Mouse (Mus musculus) limb, embryonic 13.5 days (tissue): Measurements from ENCODE around the gene Mms19. TPM values are rescaled to one million over a fixed set of nuclear protein-coding genes. Genes with fewer than 3 reads are reported as not detected.

Source experiments
- ATAC-seq: fragments of 200-750 bp; cut with Nextera tagmentation; 2 replicates; pipeline ENCODE4 v1.8.0; 2017; ENCODE audit warnings: low read depth, moderate number of reproducible peaks, moderate TSS enrichment; ENCODE audit not compliant: low FRiP score
- H3K27ac ChIP-seq: fragments of 300-500 bp; sonication (generic); 2 replicates; pipeline ENCODE4 v1.5.1; 2015; ENCODE audit warnings: inconsistent platforms, mild to moderate bottlenecking, moderate library complexity
- H3K27me3 ChIP-seq: fragments of 300-500 bp; sonication (generic); 2 replicates; pipeline ENCODE4 v1.6.1; 2015; ENCODE audit warnings: mild to moderate bottlenecking, inconsistent platforms
- H3K36me3 ChIP-seq: fragments of 300-500 bp; sonication (generic); 2 replicates; pipeline ENCODE4 v1.6.1; 2015; ENCODE audit warnings: inconsistent platforms, mild to moderate bottlenecking, moderate library complexity
- H3K4me1 ChIP-seq: fragments of 300-500 bp; sonication (generic); 2 replicates; pipeline ENCODE4 v1.6.1; 2015; ENCODE audit warnings: inconsistent platforms
- H3K4me2 ChIP-seq: fragments of 300-500 bp; sonication (generic); replicated peaks from 2 replicates; pipeline ENCODE4 v1.6.1; 2015; ENCODE audit warnings: inconsistent platforms, mild to moderate bottlenecking, moderate library complexity
- H3K4me3 ChIP-seq: fragments of 300-500 bp; sonication (generic); 2 replicates; pipeline ENCODE4 v1.5.1; 2015; ENCODE audit warnings: moderate library complexity, mild to moderate bottlenecking, inconsistent platforms
- H3K9ac ChIP-seq: fragments of 300-500 bp; sonication (generic); 2 replicates; pipeline ENCODE4 v1.6.1; 2015; ENCODE audit warnings: mild to moderate bottlenecking, inconsistent platforms
- H3K9me3 ChIP-seq: fragments of 300-500 bp; sonication (generic); 2 replicates; pipeline ENCODE4 v1.6.1; 2016; ENCODE audit warnings: inconsistent platforms
- WGBS: fragments of 180-500 bp; shearing (Covaris S2); methylation state at CpG from one replicate; pipeline ENCODE4 v1.1.7; 2015; 5-methylcytosine and 5-hydroxymethylcytosine counted together
- polyA plus RNA-seq: library from polyadenylated mRNA; unstranded; fragments of >200 nt; fragmentation: Nextera tagmentation; extraction: Ambion mirVana; gene quantifications from 2 replicates; pipeline ENCODE4 v1.2.1, GENCODE M21; 2015

Gene Mms19
- polyA plus RNA-seq, 1 experiment from 2014 or later: 43.9 TPM

GRCm38 (mm10) chr19:41902848-41903593, 77.9 kb downstream of the Mms19 start:
- Histone ChIP-seq H3K4me3 (no peak overlapping the region), H3K27ac (no peak overlapping the region), H3K9me3 (no peaks in the 10 kb centered on the region), H3K4me2 (no peak overlapping the region), H3K4me1 (no peaks in the 10 kb centered on the region), H3K36me3 (no peaks in the 10 kb centered on the region), H3K9ac (no peak overlapping the region), H3K27me3 (no peaks in the 10 kb centered on the region)
- no peak for ATAC-seq
- 84% methylated on average over 10 of the region's 10 CpGs for WGBS

GRCm38 (mm10) chr19:41901696-41902095, 79.3 kb downstream of the Mms19 start:
- H3K27ac ChIP-seq: no peak overlapping the region
- H3K4me2 ChIP-seq: no peak overlapping the region
- no peaks in the 10 kb centered on the region for H3K36me3 ChIP-seq
- H3K4me3 ChIP-seq: no peak overlapping the region
- no peak for ATAC-seq
- H3K9ac ChIP-seq: no peak overlapping the region
- no peaks in the 10 kb centered on the region for H3K9me3 ChIP-seq
- no peaks in the 10 kb centered on the region for H3K4me1 ChIP-seq
- 24% methylated on average over 2 of the region's 2 CpGs for WGBS
- H3K27me3 ChIP-seq: no peaks in the 10 kb centered on the region

GRCm38 (mm10) chr19:41900495-41901090, 80.4 kb downstream of the Mms19 start:
- Histone ChIP-seq H3K4me1 (peaks cover 5% of the 10 kb centered on the region; the same call in 1 of the 2 replicates), H3K9me3 (no peaks in the 10 kb centered on the region), H3K4me2 (no peak overlapping the region), H3K9ac (no peak overlapping the region), H3K36me3 (no peaks in the 10 kb centered on the region), H3K27ac (no peak overlapping the region), H3K4me3 (no peak overlapping the region), H3K27me3 (no peaks in the 10 kb centered on the region)
- no peak for ATAC-seq
- 86% methylated on average over 8 of the region's 8 CpGs for WGBS

GRCm38 (mm10) chr19:41898860-41899259, 82.1 kb downstream of the Mms19 start:
- H3K36me3 ChIP-seq: no peaks in the 10 kb centered on the region
- no peaks in the 10 kb centered on the region for H3K27me3 ChIP-seq
- peaks cover 16% of the 10 kb centered on the region for H3K4me1 ChIP-seq
- H3K9ac ChIP-seq: no peak overlapping the region
- no peak overlapping the region for H3K4me3 ChIP-seq
- no peak for ATAC-seq
- H3K4me2 ChIP-seq: no peak overlapping the region
- no peak overlapping the region for H3K27ac ChIP-seq
- 49% methylated on average over 4 of the region's 4 CpGs for WGBS
- no peaks in the 10 kb centered on the region for H3K9me3 ChIP-seq

GRCm38 (mm10) chr19:41896319-41896711, 84.6 kb downstream of the Mms19 start:
- H3K9ac ChIP-seq: peak overlapping the region; percentile 69
- 18% methylated on average over 18 of the region's 18 CpGs for WGBS
- 0 out of 2 replicates have a peak, but pooled peaks cover 3% of the 10 kb centered on the region for H3K36me3 ChIP-seq
- no peak overlapping the region for H3K27ac ChIP-seq
- peaks cover 16% of the 10 kb centered on the region for H3K4me1 ChIP-seq
- H3K4me3 ChIP-seq: peak overlapping the region; percentile 79
- H3K27me3 ChIP-seq: no peaks in the 10 kb centered on the region
- peak overlapping the region; percentile 95 for H3K4me2 ChIP-seq
- 0 out of 2 replicates have a peak, but pooled peaks have one; percentile 17 for ATAC-seq
- H3K9me3 ChIP-seq: no peaks in the 10 kb centered on the region

GRCm38 (mm10) chr19:41895460-41896318, 85.3 kb downstream of the Mms19 start, which contains the start of gene Rrp12:
Rrp12 (minus strand) TSS chr19:41896173.
- Histone ChIP-seq H3K27me3 (no peaks in the 10 kb centered on the region), H3K27ac (no peak within 1 kb of the TSS), H3K4me1 (peaks cover 16% of the 10 kb centered on the region), H3K4me3 (peak within 1 kb of the TSS; percentile 79), H3K4me2 (peak within 1 kb of the TSS; percentile 95), H3K36me3 (peaks cover 6% of the 10 kb centered on the region; the same call in 1 of the 2 replicates), H3K9me3 (no peaks in the 10 kb centered on the region), H3K9ac (peak within 1 kb of the TSS; percentile 69)
- ATAC-seq: peak; percentile 93; the same call in 1 of the 2 replicates
- 1% methylated on average over 46 of the region's 46 CpGs for WGBS

- H3K27ac ChIP-seq: no peak overlapping the region
- peaks cover 16% of the 10 kb centered on the region for H3K4me1 ChIP-seq
- no peaks in the 10 kb centered on the region for H3K9me3 ChIP-seq
- H3K4me2 ChIP-seq: peak overlapping the region; percentile 95
- ATAC-seq: no peak
- H3K36me3 ChIP-seq: peaks cover 13% of the 10 kb centered on the region
- 44% methylated on average over 7 of the region's 7 CpGs for WGBS
- H3K9ac ChIP-seq: peak overlapping the region; percentile 69
- H3K4me3 ChIP-seq: peak overlapping the region; percentile 79
- no peaks in the 10 kb centered on the region for H3K27me3 ChIP-seq
Measured at GRCm38 (mm10) chr19:41894959-41895358, 86.0 kb downstream of the Mms19 start.

Other genes starting within 250 kb of the Mms19 start
- 0.29 and 0.32 TPM in 2 replicates for gene Slit1, start 237.5 kb downstream of the Mms19 start, polyA plus RNA-seq
- gene Arhgap19, start 179.1 kb downstream of the Mms19 start, polyA plus RNA-seq: 21.6 and 23.1 TPM in 2 replicates
- 6.0 and 6.1 TPM in 2 replicates for gene Frat1, start 151.2 kb downstream of the Mms19 start, polyA plus RNA-seq
- gene Frat2, start 133.0 kb downstream of the Mms19 start, polyA plus RNA-seq: 2.8 and 3.1 TPM in 2 replicates
- 17.4 and 19.6 TPM in 2 replicates for gene Rrp12, start 85.0 kb downstream of the Mms19 start, polyA plus RNA-seq
- gene Pgam1, start 69.2 kb downstream of the Mms19 start, polyA plus RNA-seq: 559 and 595 TPM in 2 replicates
- 82.5 and 86.4 TPM in 2 replicates for gene Exosc1, start 47.7 kb downstream of the Mms19 start, polyA plus RNA-seq
- gene Zdhhc16, start 47.7 kb downstream of the Mms19 start, polyA plus RNA-seq: 98.7 and 99.3 TPM in 2 replicates
- gene Ubtd1, start 606 bp upstream of the Mms19 start, polyA plus RNA-seq: 23.4 and 23.8 TPM in 2 replicates
- 0.22 and 0.57 TPM in 2 replicates for gene Ankrd2, start 54.8 kb upstream of the Mms19 start, polyA plus RNA-seq
- 1.6 and 1.7 TPM in 2 replicates for gene Hoga1, start 64.5 kb upstream of the Mms19 start, polyA plus RNA-seq
- 0.17 TPM in 1 of 2 replicates, not detected in the other for gene 4933411K16Rik, start 71.1 kb upstream of the Mms19 start, polyA plus RNA-seq
- gene Morn4, start 105.2 kb upstream of the Mms19 start, polyA plus RNA-seq: 32.1 and 34.5 TPM in 2 replicates
- gene Pi4k2a, start 109.3 kb upstream of the Mms19 start, polyA plus RNA-seq: 29.0 and 29.6 TPM in 2 replicates
- 28.7 and 33.6 TPM in 2 replicates for gene Avpi1, start 147.9 kb upstream of the Mms19 start, polyA plus RNA-seq
- gene Marveld1, start 166.2 kb upstream of the Mms19 start, polyA plus RNA-seq: 11.5 and 11.6 TPM in 2 replicates
- 27.9 and 29.3 TPM in 2 replicates for gene Zfyve27, start 182.8 kb upstream of the Mms19 start, polyA plus RNA-seq
- gene Sfrp5, start 221.1 kb upstream of the Mms19 start, polyA plus RNA-seq: 1.8 and 2.4 TPM in 2 replicates